Mouse (Mus musculus) lung, postnatal 0 days (tissue): ENCODE results near the gene Gm17617. TPM values are rescaled to one million over a fixed set of nuclear protein-coding genes. Genes with fewer than 3 reads are reported as not detected.
A peak's percentile ranks its signal among the peaks of the same experiment; 100 is the strongest.

ENCODE experiments used
- ATAC-seq: fragments of 200-750 bp; cut with Nextera tagmentation; 2 replicates; pipeline ENCODE4 v1.8.0; 2017; ENCODE audit warnings: moderate library complexity
- DNase-seq: peaks from one replicate; pipeline ENCODE4 v3.0.0-alpha.2; 2016; ENCODE audit warnings: low spot score
- H3K27ac ChIP-seq: fragments of 300-500 bp; sonication (generic); 2 replicates; pipeline ENCODE4 v1.5.1; 2014; ENCODE audit warnings: antibody characterized with exemption, mild to moderate bottlenecking, low read length, mixed read lengths
- H3K27me3 ChIP-seq: fragments of 300-500 bp; sonication (generic); replicated peaks from 2 replicates; pipeline ENCODE4 v1.6.1; 2014; ENCODE audit warnings: low read length, mixed read lengths; ENCODE audit not compliant: insufficient read depth
- H3K36me3 ChIP-seq: fragments of 300-500 bp; sonication (generic); 2 replicates; pipeline ENCODE4 v1.6.1; 2014; ENCODE audit warnings: low read length, mixed read lengths; ENCODE audit not compliant: insufficient read depth
- H3K4me1 ChIP-seq: fragments of 300-500 bp; sonication (generic); 2 replicates; pipeline ENCODE4 v1.6.1; 2014; ENCODE audit warnings: antibody characterized with exemption, low read depth, low read length, mixed read lengths; ENCODE audit not compliant: insufficient read depth
- H3K4me2 ChIP-seq: fragments of 300-500 bp; sonication (generic); replicated peaks from 2 replicates; pipeline ENCODE4 v1.6.1; 2014; ENCODE audit warnings: low read depth, mild to moderate bottlenecking, low read length, moderate library complexity, mixed read lengths
- H3K4me3 ChIP-seq: fragments of 300-500 bp; sonication (generic); 2 replicates; pipeline ENCODE4 v1.5.1; 2014; ENCODE audit warnings: low read depth, low read length
- H3K9ac ChIP-seq: fragments of 300-500 bp; sonication (generic); replicated peaks from 2 replicates; pipeline ENCODE4 v1.6.1; 2014; ENCODE audit warnings: low read depth, mild to moderate bottlenecking
- H3K9me3 ChIP-seq: fragments of 300-500 bp; sonication (generic); 2 replicates; pipeline ENCODE4 v1.6.1; 2016; ENCODE audit warnings: low read length, mixed read lengths
- CTCF ChIP-seq: IDR thresholded peaks from 2 replicates; pipeline ENCODE4 v1.5.1; 2016; ENCODE audit warnings: antibody characterized with exemption, mild to moderate bottlenecking
- EP300 ChIP-seq: IDR thresholded peaks from 2 replicates; pipeline ENCODE4 v1.6.1; 2016; ENCODE audit warnings: antibody characterized with exemption, mild to moderate bottlenecking, control low read depth
- WGBS: fragments of 180-500 bp; shearing (Covaris S2); extraction: QIAGEN DNeasy Blood & Tissue Kit; methylation state at CpG from one replicate; pipeline ENCODE4 v1.1.7; 2014; 5-methylcytosine and 5-hydroxymethylcytosine counted together
- polyA plus RNA-seq: library from polyadenylated mRNA; unstranded; fragments of >200 nt; fragmentation: Nextera tagmentation; extraction: Ambion mirVana; gene quantifications from 2 replicates; pipeline ENCODE4 v1.2.1, GENCODE M21; 2015

The Gm17617 gene
- polyA plus RNA-seq, 1 experiment from 2014 or later: not detected

GRCm38 (mm10) chr13:55152621-55153415 lies 19.5 kb upstream of the Gm17617 start, which contains the start of gene Fgfr4:
Gene Fgfr4 (plus strand): TSS chr13:55152640.
- H3K27me3 ChIP-seq: no peaks in the 10 kb centered on the region
- H3K36me3 ChIP-seq: no peaks in the 10 kb centered on the region
- WGBS: 3% methylated on average over 63 of the region's 68 CpGs
- ATAC-seq (peak; percentile 69), DNase-seq (peak; percentile 62)
- no peaks in the 10 kb centered on the region for H3K9me3 ChIP-seq
- TF ChIP-seq EP300 (no peak), CTCF (no peak)
- H3K4me2 ChIP-seq: peak within 1 kb of the TSS; percentile 84
- H3K9ac ChIP-seq: peak within 1 kb of the TSS; percentile 51
- H3K4me1 ChIP-seq: no peaks in the 10 kb centered on the region
- peak within 1 kb of the TSS; percentile 56 for H3K4me3 ChIP-seq
- peak within 1 kb of the TSS; percentile 57 for H3K27ac ChIP-seq

- no peak overlapping the region for H3K27ac ChIP-seq
- 73% methylated on average over 2 of the region's 2 CpGs for WGBS
- TF ChIP-seq CTCF (no peak), EP300 (no peak)
- H3K36me3 ChIP-seq: no peaks in the 10 kb centered on the region
- H3K27me3 ChIP-seq: no peaks in the 10 kb centered on the region
- no peaks in the 10 kb centered on the region for H3K4me1 ChIP-seq
- ATAC-seq (no peak), DNase-seq (no peak)
- H3K4me3 ChIP-seq: no peak overlapping the region
- H3K9me3 ChIP-seq: no peaks in the 10 kb centered on the region
- no peak overlapping the region for H3K4me2 ChIP-seq
- no peak overlapping the region for H3K9ac ChIP-seq
These were observed 6.9 kb upstream of the Gm17617 start for GRCm38 (mm10) chr13:55140271-55140670.

GRCm38 (mm10) chr13:55135382-55135781 lies 2.0 kb upstream of the Gm17617 start:
- TF ChIP-seq EP300: no peak
- TF ChIP-seq CTCF: peak; percentile 75
- 5% methylated on average over 5 of the region's 5 CpGs for WGBS
- no peaks in the 10 kb centered on the region for H3K27me3 ChIP-seq
- H3K4me1 ChIP-seq: no peaks in the 10 kb centered on the region
- H3K4me2 ChIP-seq: no peak overlapping the region
- no peak overlapping the region for H3K27ac ChIP-seq
- H3K4me3 ChIP-seq: no peak overlapping the region
- no peaks in the 10 kb centered on the region for H3K9me3 ChIP-seq
- peaks cover 17% of the 10 kb centered on the region; the same call in 1 of the 2 replicates for H3K36me3 ChIP-seq
- no peak overlapping the region for H3K9ac ChIP-seq
- ATAC-seq: peak; percentile 55
- DNase-seq: peak; percentile 52

GRCm38 (mm10) chr13:55124903-55125302 lies 8.4 kb downstream of the Gm17617 start:
- TF ChIP-seq CTCF: no peak
- TF ChIP-seq EP300: no peak
- ATAC-seq (no peak), DNase-seq (no peak)
- H3K4me3 ChIP-seq: no peak overlapping the region
- no peak overlapping the region for H3K9ac ChIP-seq
- 0 out of 2 replicates have a peak, but pooled peaks cover 3% of the 10 kb centered on the region for H3K36me3 ChIP-seq
- no peaks in the 10 kb centered on the region for H3K9me3 ChIP-seq
- H3K27me3 ChIP-seq: no peaks in the 10 kb centered on the region
- H3K4me2 ChIP-seq: no peak overlapping the region
- no peaks in the 10 kb centered on the region for H3K4me1 ChIP-seq
- WGBS: 77% methylated on average over 6 of the region's 6 CpGs
- no peak overlapping the region for H3K27ac ChIP-seq

GRCm38 (mm10) chr13:55114375-55114774 lies 19.0 kb downstream of the Gm17617 start:
- TF ChIP-seq CTCF (no peak), EP300 (no peak)
- ATAC-seq: no peak
- Histone ChIP-seq H3K27ac (no peak overlapping the region), H3K4me1 (no peaks in the 10 kb centered on the region), H3K9me3 (no peaks in the 10 kb centered on the region), H3K36me3 (no peaks in the 10 kb centered on the region; the same call in 1 of the 2 replicates), H3K4me3 (no peak overlapping the region), H3K9ac (no peak overlapping the region), H3K4me2 (no peak overlapping the region), H3K27me3 (no peaks in the 10 kb centered on the region)
- DNase-seq: no peak
- WGBS: 69% methylated on average over 6 of the region's 6 CpGs

- no peak overlapping the region for H3K27ac ChIP-seq
- no peak for DNase-seq
- no peaks in the 10 kb centered on the region for H3K36me3 ChIP-seq
These were observed 25.7 kb downstream of the Gm17617 start for GRCm38 (mm10) chr13:55107694-55108093.

More at GRCm38 (mm10) chr13:55107694-55108093, 25.7 kb downstream of the Gm17617 start:
- Histone ChIP-seq H3K9ac (no peak overlapping the region), H3K4me2 (no peak overlapping the region), H3K9me3 (no peaks in the 10 kb centered on the region), H3K27me3 (no peaks in the 10 kb centered on the region), H3K4me3 (no peak overlapping the region), H3K4me1 (peaks cover 6% of the 10 kb centered on the region; the same call in 1 of the 2 replicates)
- ATAC-seq: no peak
- WGBS: 79% methylated on average over 8 of the region's 8 CpGs
- TF ChIP-seq CTCF (no peak), EP300 (no peak)
